Mouse (Mus musculus) brain, embryonic 18.5 days (tissue): ENCODE measurements around the gene Sez6.

Experiments used
- DNase-seq: peaks from one replicate; pipeline ENCODE4 v3.0.0-alpha.2; 2012; ENCODE audit warnings: low read depth, low spot score

The Sez6 gene

DNA sequence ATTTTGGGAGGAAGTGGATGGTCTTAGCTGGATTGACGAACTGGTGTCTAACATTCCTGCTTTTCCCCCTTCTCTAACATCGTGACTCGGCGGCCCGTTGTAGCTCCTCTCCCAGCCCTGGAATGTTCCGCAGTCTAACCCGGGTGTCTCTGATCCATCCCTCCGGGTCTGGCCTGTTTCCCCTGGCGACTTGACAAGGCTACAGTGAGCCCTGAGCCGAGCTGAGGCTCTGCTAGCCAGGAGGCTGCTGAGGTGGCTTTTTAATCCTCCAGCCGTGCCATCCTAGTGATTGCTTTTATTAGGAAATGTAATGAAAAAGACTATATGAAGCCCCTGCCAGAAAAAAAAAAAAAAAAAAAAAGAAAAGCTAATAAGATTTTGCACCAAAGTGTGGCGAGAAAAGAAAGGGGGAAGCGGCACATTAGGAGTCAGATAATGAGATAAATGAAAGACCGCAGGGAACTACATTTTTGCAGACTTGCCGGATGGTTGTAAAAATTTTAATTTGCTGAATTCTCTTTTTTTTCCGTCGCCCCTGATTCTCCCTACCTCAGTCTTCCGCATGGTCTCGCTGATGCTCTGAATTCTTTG lies 24.4 kb upstream of the Sez6 start:
- no peak for DNase-seq

DNA sequence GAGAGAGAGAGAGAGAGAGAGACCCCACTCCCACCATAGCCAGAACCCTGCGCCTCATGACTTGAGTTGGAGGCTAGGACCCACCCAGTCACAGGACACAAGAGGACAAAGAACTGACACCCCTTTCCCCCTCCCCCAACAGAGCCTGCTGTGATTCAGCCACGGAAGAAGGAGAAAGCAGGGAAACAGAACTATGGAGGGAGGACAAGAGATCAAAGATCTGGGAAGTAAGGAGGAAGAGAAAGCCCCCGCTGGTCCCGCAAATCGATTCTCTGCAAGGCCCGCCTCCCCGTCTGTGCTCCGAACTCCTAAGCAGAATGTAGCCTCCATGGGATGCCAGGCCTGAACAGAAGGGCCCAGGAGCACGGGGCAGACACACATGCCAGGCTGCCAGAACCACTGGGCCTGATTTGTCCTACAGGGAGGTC lies 23.8 kb upstream of the Sez6 start:
- no peak for DNase-seq

DNA sequence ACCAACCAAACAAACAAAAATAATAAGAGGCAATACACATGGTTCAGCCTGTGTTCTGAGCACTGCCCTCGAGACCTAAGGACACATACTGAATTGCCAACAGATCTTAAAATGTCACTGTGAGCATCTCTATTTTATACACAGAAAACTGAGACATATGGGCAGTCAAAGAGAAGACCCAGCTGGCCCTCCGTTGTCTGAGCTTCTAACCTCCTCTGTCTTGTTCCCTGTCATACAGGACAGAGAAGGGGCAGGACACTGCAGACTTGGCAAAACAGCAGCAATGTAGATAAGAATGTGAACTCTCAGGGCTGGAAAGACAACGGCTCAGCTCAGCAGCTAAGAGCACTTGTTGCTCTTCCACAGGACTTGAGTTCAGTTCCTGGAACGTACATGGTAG lies 22.1 kb upstream of the Sez6 start:
- DNase-seq: no peak

DNA sequence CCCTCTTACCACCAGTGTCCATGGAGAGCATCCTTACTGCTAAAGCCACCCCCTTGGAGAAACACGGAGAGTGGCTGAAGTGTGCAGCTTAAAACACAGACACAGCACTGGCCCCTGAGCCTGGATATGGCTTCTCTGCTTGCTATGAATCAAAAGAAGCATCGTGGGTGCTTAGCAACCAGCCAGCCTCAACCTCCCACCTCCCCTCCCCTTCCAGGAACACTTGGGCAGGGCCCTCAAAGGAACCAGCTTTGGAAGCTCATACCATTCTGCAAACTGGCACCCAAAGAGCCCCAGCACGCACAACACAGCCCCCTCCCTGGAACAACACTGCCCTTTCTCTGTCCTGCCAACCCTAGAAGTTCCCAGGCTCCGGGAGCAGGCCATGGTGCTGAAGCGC lies 21.2 kb upstream of the Sez6 start:
- DNase-seq: no peak

DNA sequence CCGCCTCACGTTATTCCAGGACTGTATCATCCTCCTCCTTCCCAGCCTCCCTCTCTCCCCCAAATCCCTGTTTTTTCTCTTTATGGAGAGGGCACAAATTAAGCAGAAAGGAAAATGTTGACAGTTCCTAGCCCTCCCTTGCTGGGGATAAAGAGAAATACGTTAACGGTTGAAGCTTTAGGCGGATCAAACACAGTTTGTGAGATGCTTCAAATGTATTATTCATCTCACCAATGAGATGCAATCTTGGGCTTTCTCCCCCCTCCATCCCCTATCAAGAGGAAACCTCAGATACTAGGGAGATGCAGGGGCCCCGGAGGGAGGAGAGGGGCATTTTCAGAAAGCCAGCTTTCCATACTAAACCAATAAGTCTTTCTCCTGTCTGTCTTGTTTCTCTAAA lies 20.8 kb upstream of the Sez6 start:
- DNase-seq: no peak

DNA sequence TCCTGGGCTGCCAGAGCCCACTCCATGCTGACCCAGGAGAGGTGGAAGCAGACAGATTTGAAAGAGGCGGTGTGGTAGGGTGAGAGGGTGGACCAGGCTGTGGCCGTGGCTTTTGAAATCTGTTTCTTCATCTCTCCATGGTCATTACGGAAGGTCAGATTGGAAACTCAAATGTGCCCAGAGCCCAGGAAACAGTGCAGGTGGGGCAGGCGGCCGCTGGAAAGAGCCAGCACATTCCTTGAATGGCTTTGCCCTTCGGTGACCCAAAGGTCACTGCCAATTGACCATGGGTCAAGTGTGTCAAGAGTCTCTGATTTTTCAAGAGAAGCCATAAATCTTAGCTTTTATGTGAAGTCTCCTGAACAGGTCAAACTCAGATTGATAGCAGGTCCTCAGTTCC lies 17.1 kb upstream of the Sez6 start:
- no peak for DNase-seq

DNA sequence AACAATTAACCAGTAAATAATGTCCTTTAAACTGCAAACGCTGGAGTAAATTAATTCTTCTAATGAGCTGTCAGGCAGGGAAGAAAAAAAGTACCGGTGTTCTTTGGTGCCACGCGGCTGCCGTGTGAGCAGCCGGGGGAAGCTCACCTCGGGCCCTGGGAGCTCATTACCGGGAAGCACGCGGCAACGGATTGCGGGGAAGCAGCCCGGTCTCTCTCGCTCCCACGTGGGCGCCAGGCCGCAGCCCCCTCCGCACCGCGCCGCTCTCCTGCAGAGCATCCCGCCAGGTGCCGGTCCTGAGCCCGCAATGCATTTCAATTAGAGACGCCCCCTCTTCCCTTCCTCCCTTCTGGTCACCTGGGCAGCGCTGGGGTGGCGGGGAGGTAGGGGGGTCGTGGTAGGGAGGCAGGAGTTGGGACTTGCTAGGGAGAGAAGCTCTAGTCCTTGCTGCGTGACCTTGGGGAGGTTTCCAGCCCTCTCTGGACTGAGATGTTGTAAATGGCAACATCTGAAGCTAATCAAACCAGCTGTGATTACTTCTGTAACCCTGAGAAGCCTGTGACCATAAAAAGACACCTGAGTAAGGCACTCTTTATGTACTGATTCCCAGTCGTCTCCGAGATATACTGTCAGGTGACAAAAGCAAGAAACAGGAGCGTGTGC lies 15.9 kb upstream of the Sez6 start:
- no peak for DNase-seq

DNA sequence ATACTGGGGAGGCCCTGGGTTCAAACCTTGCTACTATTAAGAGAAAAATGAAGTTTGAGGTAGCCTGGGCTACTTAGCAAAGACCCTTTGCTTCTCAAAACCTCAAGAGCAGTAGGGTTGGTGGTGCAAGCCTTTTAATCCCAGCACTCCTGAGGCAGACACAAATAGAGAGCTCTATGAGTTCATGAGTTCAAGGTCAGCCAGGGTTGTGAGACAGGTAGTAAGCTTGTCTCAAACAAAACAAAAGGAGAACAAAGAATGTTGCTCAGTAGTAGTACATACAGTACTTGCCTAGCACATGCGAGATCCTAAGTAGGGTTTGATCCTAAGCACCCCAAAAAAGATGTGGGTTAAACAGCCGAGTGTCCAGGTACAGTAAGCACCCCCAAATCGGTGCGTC lies 13.9 kb upstream of the Sez6 start:
- DNase-seq: no peak

DNA sequence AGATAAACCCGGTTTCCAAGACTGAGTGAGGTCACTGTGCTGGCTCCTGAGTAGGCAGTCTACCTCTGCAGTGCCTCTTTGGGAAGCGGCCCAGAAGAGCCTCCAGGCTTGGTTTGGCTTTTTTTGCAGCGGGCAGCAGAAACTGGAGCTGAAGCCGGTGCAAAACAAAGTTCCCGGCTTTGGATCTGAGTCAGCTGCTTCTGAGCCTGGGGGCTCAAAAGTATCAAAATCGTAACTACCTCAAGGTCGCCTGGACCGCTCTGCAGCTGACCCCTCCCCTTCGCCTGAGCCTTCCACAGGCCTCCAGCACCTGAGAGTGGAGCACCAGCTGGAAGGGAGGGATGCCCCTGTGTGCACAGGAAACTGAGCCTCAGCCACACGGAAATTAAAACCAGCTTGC lies 13.4 kb upstream of the Sez6 start:
- DNase-seq: no peak

DNA sequence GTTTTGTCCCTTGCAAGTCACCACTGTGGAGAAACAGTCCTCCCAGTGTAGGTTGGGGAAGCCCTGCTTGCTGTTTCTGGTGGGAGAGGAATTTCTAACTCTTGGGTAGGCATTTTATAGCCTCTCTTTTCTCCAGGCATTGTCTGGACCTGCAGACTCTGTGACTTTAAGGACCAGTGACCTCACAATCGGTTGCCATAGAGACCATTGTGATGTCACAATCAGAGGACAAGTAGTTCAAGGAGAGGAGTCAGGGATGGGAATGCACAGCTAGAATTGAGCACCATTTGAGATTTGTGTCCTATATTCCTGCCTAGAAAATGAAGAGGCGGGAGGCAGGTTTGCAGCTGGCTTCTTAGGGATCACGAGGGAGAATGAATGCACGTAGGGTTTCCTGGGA lies 7.3 kb upstream of the Sez6 start:
- DNase-seq: no peak

DNA sequence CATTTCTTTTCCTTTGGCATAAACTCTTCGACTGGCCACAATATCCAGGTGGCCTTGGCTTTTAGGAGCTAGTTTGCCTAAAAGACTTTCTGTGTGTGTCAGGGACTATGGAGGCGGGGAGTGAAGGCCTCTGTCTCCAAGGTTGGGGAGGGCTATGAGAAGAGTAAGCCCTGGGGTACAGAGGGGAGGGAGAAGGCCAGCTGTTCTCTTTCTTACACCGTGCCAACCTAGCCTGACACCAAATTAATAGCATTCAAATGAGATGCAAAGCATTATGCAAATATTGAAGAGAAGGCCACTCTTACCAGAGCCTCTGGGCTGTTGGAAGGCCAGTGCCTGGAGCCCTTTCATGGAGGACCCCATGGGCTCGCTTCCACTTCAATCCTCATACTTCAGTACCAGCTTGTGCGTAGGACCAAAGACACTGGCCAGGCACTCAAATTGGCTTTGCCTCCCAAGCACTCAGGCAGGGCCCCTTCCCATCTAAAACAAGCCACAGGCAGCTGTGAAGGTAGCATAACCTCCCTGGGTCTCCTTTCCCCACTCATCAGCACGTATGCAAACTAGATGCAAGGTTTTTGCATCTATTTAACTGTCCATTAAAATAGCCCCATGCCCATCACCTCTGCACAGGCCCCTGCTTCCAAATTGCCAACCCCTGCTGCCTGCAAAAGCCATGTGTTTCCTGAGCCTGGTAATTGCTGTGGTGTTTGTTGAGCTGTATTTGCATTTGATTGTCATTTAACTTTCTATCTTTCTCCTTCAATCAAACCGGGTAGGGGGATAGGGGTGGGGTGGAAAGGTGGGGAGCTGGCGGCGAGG lies 4.6 kb upstream of the Sez6 start:
- no peak for DNase-seq

DNA sequence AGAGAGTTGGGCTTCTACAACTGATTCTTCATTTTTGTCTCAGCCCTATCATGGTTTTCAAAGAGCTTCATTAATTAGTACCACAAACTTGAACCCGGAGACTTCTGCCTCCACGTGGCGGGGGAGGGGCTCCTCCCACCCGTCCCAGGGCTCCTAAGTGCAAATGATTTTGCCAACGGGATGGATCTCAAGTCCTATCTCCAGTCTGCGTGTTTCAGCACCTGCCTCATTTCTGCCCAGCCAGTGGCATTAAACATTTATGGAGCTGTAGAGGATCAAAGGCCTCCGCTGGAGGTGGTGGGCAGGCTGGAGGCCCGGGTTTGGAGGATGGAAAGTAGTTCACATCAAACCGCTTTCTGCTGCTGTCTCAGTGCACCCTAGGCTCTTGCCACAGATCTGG lies 3.9 kb upstream of the Sez6 start:
- no peak for DNase-seq

DNA sequence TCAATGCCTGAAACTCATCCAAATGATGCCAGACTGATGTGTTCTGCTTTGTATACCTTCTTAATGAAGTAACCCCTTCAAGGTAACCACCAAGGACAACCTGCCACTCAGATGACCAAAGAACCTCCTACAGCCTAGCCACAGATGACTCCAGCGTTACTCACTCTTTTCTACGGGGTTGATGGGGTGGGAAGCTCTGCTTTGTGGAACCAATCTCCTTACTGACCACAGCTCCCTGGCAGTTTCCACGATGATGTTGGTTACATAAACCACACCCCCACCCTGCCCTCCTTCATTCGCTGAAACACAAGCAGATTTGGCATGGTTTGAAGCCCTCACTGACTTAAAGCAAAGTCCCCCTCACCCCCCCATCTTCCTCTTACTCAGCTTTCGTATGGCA lies 2.8 kb upstream of the Sez6 start:
- DNase-seq: no peak

DNA sequence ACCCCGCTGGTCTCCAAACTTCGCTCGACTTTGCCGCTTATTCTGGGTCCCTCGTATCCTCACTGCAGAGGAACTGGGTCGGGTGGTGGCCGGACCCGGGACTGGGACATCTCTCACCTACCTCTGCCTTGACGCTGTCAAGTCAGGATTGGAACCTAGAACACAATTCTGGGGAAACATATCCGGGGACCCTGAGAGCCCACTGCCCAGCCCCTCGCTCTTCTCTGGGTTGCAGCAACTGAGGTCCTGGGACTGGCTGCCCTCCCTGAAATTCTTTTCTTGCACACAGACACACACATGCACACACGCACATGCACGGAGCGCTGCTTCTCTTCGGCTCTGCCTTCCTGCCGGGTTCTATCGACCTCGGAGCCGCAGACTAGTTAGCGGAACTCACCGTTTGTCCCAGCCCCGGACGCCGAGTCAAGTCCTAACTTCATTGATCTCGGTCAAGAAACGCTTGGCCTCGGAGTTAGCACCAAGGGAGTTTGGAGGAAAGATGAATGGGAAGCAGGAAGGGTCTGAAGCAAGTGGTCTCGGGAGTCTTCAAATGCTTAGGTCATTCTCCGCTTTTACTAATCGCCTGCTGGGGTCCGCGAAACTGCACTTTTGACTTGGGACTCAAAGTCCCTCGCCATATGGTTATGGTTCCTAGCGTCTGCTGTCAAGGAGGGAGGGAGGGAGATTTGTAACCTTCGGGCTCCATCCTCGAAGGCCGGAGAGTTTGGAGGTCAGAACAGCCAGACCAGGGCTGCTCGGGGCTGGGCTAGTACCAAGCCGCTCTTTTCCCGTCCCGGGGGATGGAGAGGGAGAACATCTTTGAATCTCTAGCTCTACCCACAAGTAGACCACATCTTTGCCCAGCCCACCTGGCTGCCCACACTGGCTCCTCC lies 1.2 kb downstream of the Sez6 start:
- DNase-seq: no peak

DNA sequence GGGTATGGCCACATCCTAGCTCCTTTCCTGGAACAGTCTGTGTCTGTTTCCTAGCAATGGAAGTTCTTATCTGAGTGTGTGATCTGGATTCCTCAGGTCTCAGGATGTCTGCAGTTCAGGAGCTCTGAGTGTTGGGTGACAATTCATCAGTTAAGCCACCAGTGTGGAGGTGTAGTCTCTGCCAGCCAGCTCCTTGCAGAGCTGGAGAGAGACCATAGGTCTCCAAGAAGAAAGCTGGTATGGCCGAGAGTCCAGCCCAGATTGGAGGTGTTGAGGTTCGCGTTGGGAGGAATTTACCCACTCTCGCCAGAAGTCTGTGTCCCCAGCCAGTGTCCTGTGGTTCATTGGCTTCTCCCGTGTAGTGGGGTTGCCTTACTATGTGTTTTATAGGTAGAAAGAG lies 2.0 kb downstream of the Sez6 start:
- no peak for DNase-seq

DNA sequence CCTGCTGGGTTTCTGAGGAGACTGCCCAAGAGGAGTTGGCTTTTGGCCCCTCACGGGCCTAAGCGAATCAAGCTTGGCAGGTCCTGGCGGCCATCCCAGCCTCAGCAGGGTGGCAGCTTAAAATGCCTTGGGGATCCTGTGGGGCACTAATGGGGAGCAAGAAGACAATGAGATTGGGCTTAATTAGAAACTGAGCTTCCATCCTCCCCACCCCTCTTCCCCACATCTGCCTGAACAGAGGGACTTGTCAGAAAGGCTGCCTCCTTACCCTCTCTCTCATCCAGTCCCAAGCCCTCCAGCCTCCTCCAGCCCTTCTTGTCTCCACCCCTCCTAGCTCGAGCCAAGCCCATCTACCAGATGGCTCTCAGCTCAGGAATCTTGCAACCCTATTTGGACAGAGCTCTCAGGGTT lies 3.5 kb downstream of the Sez6 start:
- no peak for DNase-seq

DNA sequence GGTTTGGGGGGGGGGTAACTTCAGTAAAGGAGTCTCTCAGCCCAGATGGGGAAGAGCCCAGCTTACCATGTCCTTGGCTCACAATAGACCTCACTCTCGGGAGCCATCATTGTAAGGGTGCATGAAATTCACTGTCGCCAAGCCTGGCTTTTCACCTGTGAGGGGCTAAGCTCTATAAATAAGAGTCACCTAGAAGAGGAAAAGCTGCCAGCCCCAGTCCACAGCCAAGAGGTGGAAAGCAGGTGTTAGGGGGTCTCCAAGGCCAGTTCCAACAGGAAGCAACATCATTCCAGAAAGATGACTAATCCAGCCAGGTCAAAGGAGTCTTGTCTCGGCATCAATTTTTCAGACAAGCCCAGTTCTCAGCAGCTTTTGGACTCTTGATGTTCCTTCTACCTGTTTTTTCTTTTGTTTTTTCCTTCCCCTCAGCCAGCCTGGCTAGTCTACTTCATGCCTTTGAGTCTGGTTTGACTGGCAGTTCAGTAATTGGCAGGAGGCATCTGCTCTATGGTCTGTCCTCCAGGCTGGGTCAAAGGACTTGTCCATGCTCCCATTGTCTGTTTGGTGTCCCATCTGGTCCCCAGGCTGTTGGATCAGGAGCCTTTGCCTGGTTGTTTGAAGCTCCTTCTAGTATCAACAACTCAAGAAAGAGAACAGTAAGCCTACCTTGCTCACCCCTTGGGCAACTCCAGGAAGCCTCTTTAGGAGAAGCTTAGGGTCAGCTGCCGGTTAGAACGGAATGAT lies 4.1 kb downstream of the Sez6 start:
- no peak for DNase-seq

DNA sequence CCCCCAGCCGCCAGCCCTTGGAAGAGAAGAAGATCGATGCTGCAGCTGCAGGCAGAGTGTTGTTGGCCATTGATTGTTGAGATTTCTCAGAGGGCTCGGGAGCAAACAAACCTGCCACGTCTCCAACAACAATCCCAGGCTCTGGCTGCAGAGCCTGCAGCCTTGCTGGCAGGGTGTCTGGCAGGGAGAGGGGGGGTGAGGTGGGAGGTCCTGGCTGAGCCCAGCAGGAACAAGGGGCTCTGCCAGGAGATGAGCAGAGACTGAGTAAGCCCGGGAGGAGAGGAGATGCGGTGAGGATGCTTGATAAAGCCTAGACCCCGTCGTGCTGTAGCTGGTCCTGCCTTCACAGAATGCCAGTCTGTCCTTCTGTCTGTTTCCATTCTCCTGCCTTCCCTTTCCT lies 6.2 kb downstream of the Sez6 start:
- no peak for DNase-seq

DNA sequence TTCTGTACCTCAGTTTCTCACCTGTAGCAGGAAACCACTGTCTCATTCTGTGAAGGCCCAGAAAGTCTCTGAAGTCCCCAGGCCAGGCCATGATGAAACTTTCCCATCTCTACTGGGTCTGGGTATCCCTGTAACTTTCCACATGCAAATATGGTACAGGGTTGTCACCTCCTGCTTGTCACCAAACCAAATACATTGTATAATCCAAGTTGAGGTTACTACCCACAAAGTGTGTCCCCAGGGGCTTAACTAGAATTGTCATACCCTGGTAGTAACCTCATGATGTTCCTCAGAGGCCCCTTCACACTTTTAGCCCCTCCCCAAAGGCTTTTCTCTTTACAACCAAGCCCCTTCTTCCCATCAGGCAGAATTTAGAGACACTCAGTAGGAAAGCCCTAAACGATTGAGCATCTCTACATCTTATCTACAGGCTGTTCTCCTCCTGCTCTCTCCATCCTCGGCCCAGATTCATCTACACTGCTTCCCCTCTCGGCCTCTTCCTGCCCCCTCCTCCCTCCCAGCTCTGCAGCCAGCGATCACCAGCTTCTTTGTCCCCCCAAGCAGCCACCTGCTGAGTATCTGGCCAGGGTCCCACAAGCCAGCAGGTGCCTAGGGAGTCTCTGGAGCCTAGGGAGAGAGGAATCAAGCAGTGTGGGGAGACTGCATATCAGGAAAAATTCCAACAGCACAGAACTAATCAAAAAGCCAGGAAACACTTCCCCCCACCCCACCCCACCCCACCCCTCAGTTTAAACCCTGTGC lies 7.2 kb downstream of the Sez6 start:
- no peak for DNase-seq

DNA sequence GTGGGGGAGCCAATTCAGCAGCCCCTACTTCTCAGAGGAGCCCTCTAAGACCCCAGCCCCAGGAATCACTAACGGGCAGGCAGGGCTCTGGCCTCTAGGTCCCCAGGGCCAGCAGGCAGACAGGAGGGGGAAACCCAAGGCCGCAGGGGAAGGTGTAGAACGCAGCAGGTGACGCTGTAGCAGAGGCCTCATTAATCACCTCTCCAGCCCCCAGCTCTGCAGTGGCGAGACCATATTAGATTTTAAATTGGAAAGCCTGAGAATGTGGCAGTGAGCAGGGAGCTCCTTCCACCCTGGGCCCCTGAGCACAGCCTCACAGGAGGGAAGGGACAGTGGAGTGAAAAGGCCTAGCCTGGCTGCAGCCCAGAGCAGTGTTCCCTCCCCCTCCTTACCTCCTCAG lies 11.6 kb downstream of the Sez6 start:
- DNase-seq: no peak

DNA sequence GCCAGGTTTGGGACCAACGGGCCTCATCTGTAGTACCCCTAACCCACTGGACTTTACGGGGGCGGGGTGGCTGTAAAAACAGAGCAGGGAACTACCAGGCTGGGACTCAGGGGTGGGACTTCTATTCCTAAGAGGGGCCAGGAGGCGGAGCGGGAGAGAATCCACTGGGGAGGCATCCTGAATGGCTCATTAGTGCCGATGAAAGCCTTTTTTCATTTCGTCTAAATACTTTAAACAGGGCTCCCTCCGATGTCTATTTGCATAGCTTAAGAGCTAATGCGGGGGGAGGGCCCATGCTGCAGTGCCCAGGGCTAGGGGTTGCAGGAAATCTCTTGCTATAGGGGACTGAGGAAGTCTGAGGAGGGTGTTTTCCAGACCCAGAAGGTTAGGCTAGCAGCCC lies 17.3 kb downstream of the Sez6 start:
- DNase-seq: no peak
